Mouse (Mus musculus) limb, embryonic 14.5 days (tissue): ENCODE data around the gene Rptor. TPM values are rescaled to one million over a fixed set of nuclear protein-coding genes. Genes with fewer than 3 reads are reported as not detected.

Source experiments
- ATAC-seq: fragments of 200-750 bp; cut with Nextera tagmentation; 2 replicates; pipeline ENCODE4 v1.8.0; 2017; ENCODE audit warnings: low read depth, moderate number of reproducible peaks, moderate TSS enrichment; ENCODE audit not compliant: low FRiP score
- DNase-seq: peaks from one replicate; pipeline ENCODE4 v3.0.0-alpha.2; 2015; ENCODE audit warnings: low spot score
- H3K27ac ChIP-seq: fragments of 300-500 bp; sonication (generic); replicated peaks from 2 replicates; pipeline ENCODE4 v1.5.1; 2014; ENCODE audit warnings: low read depth, mild to moderate bottlenecking, low read length, moderate library complexity, mixed read lengths
- H3K27me3 ChIP-seq: fragments of 300-500 bp; sonication (generic); 2 replicates; pipeline ENCODE4 v1.6.1; 2014; ENCODE audit warnings: low read length, mixed read lengths; ENCODE audit not compliant: control insufficient read depth, insufficient read depth
- H3K36me3 ChIP-seq: fragments of 300-500 bp; sonication (generic); 2 replicates; pipeline ENCODE4 v1.6.1; 2014; ENCODE audit warnings: mild to moderate bottlenecking, low read length, moderate library complexity, mixed read lengths; ENCODE audit not compliant: control insufficient read depth, insufficient read depth
- H3K4me1 ChIP-seq: fragments of 300-500 bp; sonication (generic); 2 replicates; pipeline ENCODE4 v1.6.1; 2014; ENCODE audit warnings: antibody characterized with exemption, low read length, mixed read lengths; ENCODE audit not compliant: control insufficient read depth, insufficient read depth
- H3K4me2 ChIP-seq: fragments of 300-500 bp; sonication (generic); replicated peaks from 2 replicates; pipeline ENCODE4 v1.6.1; 2014; ENCODE audit warnings: low read depth, mild to moderate bottlenecking, low read length, moderate library complexity; ENCODE audit not compliant: severe bottlenecking
- H3K4me3 ChIP-seq: fragments of 300-500 bp; sonication (generic); replicated peaks from 2 replicates; pipeline ENCODE4 v1.5.1; 2014; ENCODE audit warnings: low read length
- H3K9ac ChIP-seq: fragments of 300-500 bp; sonication (generic); 2 replicates; pipeline ENCODE4 v1.6.1; 2014; ENCODE audit warnings: mild to moderate bottlenecking, low read depth, low read length, moderate library complexity; ENCODE audit not compliant: severe bottlenecking
- H3K9me3 ChIP-seq: fragments of 300-500 bp; sonication (generic); 2 replicates; pipeline ENCODE4 v1.6.1; 2016; ENCODE audit warnings: low read length; ENCODE audit not compliant: control insufficient read depth
- POLR2A ChIP-seq: fragments of 200-500 bp; IDR thresholded peaks from 2 replicates; pipeline ENCODE4 v1.8.0; 2012; ENCODE audit warnings: inconsistent platforms, mild to moderate bottlenecking, moderate library complexity, borderline replicate concordance; ENCODE audit not compliant: insufficient read depth, insufficient read length; ENCODE audit errors: extremely low read depth
- WGBS: fragments of 180-500 bp; shearing (Covaris S2); extraction: QIAGEN DNeasy Blood & Tissue Kit; methylation state at CpG from one replicate; pipeline ENCODE4 v1.1.7; 2014; 5-methylcytosine and 5-hydroxymethylcytosine counted together
- polyA plus RNA-seq, 2 experiments: library from polyadenylated mRNA; depleted of rRNA in 1 of 2; stranded (reverse) in 1 of 2; unstranded in 1 of 2; fragments of >200 nt; fragmentation: Nextera tagmentation in 1 of 2; extraction: Ambion mirVana in 1 of 2; gene quantifications; 2 replicates each; pipeline versions ENCODE4 v1.2.1 to v1.2.3; 2012 to 2014

The Rptor gene
- polyA plus RNA-seq, 2 experiments: 13.7 to 24.3 TPM

DNA sequence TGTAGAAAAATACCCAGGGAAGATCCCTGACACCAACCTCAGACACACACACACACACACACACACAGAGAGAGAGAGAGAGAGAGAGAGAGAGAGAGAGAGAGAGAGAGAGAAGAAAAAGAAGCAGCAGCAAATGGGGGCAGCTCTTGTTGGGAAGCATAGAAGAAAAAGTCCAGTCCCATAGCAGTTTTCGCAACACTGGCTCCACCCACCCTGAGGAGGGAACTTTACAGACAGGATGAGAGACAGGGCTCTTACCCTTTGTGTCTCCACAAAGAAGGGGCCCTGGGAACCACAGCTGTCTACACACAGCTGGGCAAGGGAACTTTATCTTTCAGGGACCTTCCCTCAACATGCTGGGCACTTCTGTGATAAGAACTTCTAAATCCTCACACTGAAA lies 199.2 kb downstream of the Rptor start:
- TF ChIP-seq POLR2A: no peak
- H3K27ac ChIP-seq: no peak overlapping the region
- H3K9ac ChIP-seq: no peak overlapping the region
- H3K27me3 ChIP-seq: no peaks in the 10 kb centered on the region
- no peak overlapping the region for H3K4me2 ChIP-seq
- ATAC-seq (no peak), DNase-seq (no peak)
- no peaks in the 10 kb centered on the region for H3K9me3 ChIP-seq
- peaks cover 13% of the 10 kb centered on the region for H3K36me3 ChIP-seq
- 83% methylated on average over 1 of the region's 1 CpGs for WGBS
- H3K4me1 ChIP-seq: peaks cover 17% of the 10 kb centered on the region
- H3K4me3 ChIP-seq: no peak overlapping the region

DNA sequence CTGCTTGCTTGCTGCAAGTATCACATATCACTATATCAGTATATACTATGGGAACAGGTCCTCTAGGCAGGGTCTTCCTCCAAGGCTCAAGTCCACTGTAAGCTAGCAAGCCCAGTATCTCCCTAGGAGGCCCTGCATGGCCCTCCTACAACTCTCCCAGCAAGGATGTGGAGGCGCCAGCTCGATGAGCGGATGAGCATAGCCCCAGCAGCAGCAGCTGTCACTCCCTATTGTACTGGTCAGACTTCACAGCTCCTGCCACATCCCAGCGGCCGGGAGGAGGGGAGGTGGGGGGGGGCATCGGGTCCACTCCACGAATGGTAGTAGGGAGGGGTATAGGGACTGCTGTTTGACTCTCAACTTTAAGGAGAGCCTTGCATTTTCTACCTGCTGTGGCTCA lies 200.2 kb downstream of the Rptor start:
- TF ChIP-seq POLR2A: no peak
- Histone ChIP-seq H3K4me3 (no peak overlapping the region), H3K27me3 (no peaks in the 10 kb centered on the region), H3K9ac (no peak overlapping the region), H3K27ac (no peak overlapping the region), H3K9me3 (no peaks in the 10 kb centered on the region), H3K4me2 (no peak overlapping the region), H3K4me1 (peaks cover 20% of the 10 kb centered on the region), H3K36me3 (peaks cover 14% of the 10 kb centered on the region)
- ATAC-seq (no peak), DNase-seq (no peak)
- WGBS: 70% methylated on average over 7 of the region's 7 CpGs

DNA sequence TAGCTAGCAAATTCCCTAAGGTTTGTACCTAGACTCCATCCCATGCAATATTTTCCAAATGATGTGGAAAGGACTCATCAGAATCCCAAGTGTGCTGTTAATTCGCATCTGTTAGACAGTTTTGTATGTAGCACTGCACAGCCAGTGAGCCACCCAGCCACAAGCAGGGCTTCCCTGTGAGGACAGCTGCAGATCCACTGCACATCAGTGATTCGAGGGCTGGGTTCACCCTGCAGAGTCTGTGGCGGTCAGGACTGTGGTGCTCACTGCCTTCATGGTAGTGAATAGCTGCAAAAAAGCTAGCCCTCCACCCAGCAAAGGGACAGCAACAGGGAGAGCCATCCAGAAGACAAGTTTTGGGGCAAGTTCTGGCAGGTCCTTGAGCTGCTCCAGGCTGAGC lies 201.7 kb downstream of the Rptor start:
- no peak overlapping the region for H3K27ac ChIP-seq
- no peak overlapping the region for H3K9ac ChIP-seq
- TF ChIP-seq POLR2A: no peak
- peaks cover 10% of the 10 kb centered on the region for H3K36me3 ChIP-seq
- no peaks in the 10 kb centered on the region for H3K9me3 ChIP-seq
- H3K4me1 ChIP-seq: peaks cover 23% of the 10 kb centered on the region
- DNase-seq (no peak), ATAC-seq (no peak)
- H3K27me3 ChIP-seq: no peaks in the 10 kb centered on the region
- WGBS: 82% methylated on average over 3 of the region's 3 CpGs
- no peak overlapping the region for H3K4me2 ChIP-seq
- H3K4me3 ChIP-seq: no peak overlapping the region

DNA sequence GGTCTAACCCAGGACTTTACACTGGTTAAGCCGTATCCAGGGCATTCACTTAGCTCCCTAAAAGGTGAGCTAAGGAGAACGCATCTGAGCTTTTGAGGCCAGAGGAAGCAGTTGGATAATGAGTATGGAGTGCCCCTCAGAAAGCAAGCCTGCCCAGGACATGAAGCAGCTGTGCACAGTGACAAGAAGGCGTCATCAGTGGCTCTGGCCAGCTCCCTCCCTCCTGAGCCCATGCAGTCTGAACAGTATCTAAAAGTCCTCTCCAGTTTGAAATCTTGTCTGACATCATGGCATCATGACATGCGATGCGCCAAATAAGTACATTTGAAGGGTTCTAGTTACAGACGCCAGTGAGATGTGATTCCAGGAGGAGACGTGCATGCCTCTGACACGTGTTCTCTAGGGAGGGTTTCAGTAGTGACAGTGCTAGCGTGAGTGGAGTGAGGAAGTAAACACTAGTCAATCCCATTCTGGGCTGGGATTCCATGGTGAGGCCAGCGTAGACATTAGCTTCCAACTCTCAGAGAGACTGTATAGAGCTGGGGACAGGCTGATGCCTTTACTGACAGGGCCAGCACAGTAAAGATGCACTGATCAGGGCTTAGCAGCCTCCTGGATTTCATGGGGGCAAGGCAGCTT lies 202.5 kb downstream of the Rptor start:
- H3K4me2 ChIP-seq: no peak overlapping the region
- H3K27me3 ChIP-seq: no peaks in the 10 kb centered on the region
- no peak for TF ChIP-seq POLR2A
- no peak overlapping the region for H3K4me3 ChIP-seq
- H3K9me3 ChIP-seq: no peaks in the 10 kb centered on the region
- H3K36me3 ChIP-seq: peaks cover 10% of the 10 kb centered on the region
- H3K27ac ChIP-seq: no peak overlapping the region
- ATAC-seq (no peak), DNase-seq (no peak)
- no peak overlapping the region for H3K9ac ChIP-seq
- H3K4me1 ChIP-seq: peaks cover 17% of the 10 kb centered on the region; the same call in 1 of the 2 replicates
- 94% methylated on average over 10 of the region's 10 CpGs for WGBS

DNA sequence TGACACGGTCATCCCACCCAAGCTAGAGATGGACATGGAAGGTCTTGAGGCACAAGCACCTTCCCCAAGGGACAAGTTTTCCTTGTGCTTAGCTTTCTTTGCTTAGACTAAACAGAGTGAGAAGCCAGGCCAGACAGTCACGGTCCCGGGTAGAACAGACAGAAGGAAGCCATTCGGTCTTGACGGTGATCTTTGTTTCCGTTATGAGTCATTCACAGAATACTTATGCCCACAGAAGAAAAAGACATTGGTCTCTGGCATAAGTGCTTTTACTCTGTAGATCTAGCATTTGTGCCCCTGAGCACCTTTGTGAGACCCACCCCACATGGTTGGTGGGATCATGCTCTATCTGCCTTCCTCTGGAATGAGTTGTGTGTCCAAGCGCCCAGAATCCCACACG lies 203.8 kb downstream of the Rptor start:
- no peak for ATAC-seq
- no peak overlapping the region for H3K4me2 ChIP-seq
- H3K9ac ChIP-seq: no peak overlapping the region
- TF ChIP-seq POLR2A: no peak
- no peak for DNase-seq
- WGBS: 96% methylated on average over 8 of the region's 8 CpGs
- H3K27ac ChIP-seq: no peak overlapping the region
- H3K9me3 ChIP-seq: no peaks in the 10 kb centered on the region
- peaks cover 17% of the 10 kb centered on the region; the same call in 1 of the 2 replicates for H3K4me1 ChIP-seq
- H3K4me3 ChIP-seq: no peak overlapping the region
- H3K27me3 ChIP-seq: no peaks in the 10 kb centered on the region
- peaks cover 10% of the 10 kb centered on the region for H3K36me3 ChIP-seq
